Mouse (Mus musculus) midbrain, embryonic 15.5 days (tissue): ENCODE results near the gene Pigz. TPM values are rescaled to one million over a fixed set of nuclear protein-coding genes. Genes with fewer than 3 reads are reported as not detected.

Source experiments
- ATAC-seq: fragments of 200-750 bp; cut with Nextera tagmentation; replicated peaks from 2 replicates; pipeline ENCODE4 v1.8.0; 2017; ENCODE audit warnings: moderate TSS enrichment
- H3K27ac ChIP-seq: fragments of 300-500 bp; sonication (generic); 2 replicates; pipeline ENCODE4 v1.5.1; 2015; ENCODE audit warnings: mild to moderate bottlenecking, inconsistent platforms
- H3K27me3 ChIP-seq: fragments of 300-500 bp; sonication (generic); replicated peaks from 2 replicates; pipeline ENCODE4 v1.6.1; 2015; ENCODE audit warnings: inconsistent platforms
- H3K36me3 ChIP-seq: fragments of 300-500 bp; sonication (generic); replicated peaks from 2 replicates; pipeline ENCODE4 v1.6.1; 2015; ENCODE audit warnings: inconsistent platforms
- H3K4me1 ChIP-seq: fragments of 300-500 bp; sonication (generic); 2 replicates; pipeline ENCODE4 v1.6.1; 2015; ENCODE audit warnings: inconsistent platforms
- H3K4me2 ChIP-seq: fragments of 300-500 bp; sonication (generic); 2 replicates; pipeline ENCODE4 v1.6.1; 2015; ENCODE audit warnings: inconsistent platforms, mild to moderate bottlenecking, moderate library complexity
- H3K4me3 ChIP-seq: fragments of 300-500 bp; sonication (generic); 2 replicates; pipeline ENCODE4 v1.5.1; 2015; ENCODE audit warnings: mild to moderate bottlenecking, inconsistent platforms
- H3K9ac ChIP-seq: fragments of 300-500 bp; sonication (generic); 2 replicates; pipeline ENCODE4 v1.6.1; 2015; ENCODE audit warnings: mild to moderate bottlenecking, inconsistent platforms
- H3K9me3 ChIP-seq: fragments of 300-500 bp; sonication (generic); 2 replicates; pipeline ENCODE4 v1.6.1; 2016; ENCODE audit warnings: inconsistent platforms
- WGBS: fragments of 180-500 bp; shearing (Covaris S2); methylation state at CpG from one replicate; pipeline ENCODE4 v1.1.7; 2015; ENCODE audit warnings: mixed read lengths; 5-methylcytosine and 5-hydroxymethylcytosine counted together
- microRNA-seq: library from miRNA; unstranded; fragments of <30 nt; microRNA quantifications from one replicate; pipeline ENCODE4, GENCODE M21; 2016
- polyA plus RNA-seq: library from polyadenylated mRNA; unstranded; fragments of >200 nt; fragmentation: Nextera tagmentation; extraction: Ambion mirVana; gene quantifications from 2 replicates; pipeline ENCODE4 v1.2.1, GENCODE M21; 2015

Pigz gene
- polyA plus RNA-seq, 1 experiment from 2014 or later: 3.4 TPM

DNA sequence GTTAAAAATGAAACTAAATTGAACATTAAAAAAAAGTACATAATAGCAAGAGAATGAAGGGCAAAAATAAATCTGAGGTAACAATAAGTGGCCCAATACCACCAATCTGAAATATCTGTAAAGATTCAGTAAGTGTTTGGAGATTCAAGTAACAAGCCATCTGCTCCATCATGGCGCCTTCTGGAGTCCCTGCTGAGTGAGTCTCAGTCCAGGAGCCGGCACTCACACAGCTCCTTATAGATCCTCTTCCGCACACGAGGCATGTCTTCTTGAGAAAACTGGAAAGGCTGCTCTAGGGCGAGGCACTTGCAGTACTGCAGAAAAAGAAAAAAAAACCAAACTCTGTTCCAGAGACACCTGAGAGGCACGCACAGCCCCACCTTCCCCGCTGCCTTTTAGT, 29.6 kb downstream of the Pigz start:
- WGBS: 87% methylated on average over 7 of the region's 7 CpGs

DNA sequence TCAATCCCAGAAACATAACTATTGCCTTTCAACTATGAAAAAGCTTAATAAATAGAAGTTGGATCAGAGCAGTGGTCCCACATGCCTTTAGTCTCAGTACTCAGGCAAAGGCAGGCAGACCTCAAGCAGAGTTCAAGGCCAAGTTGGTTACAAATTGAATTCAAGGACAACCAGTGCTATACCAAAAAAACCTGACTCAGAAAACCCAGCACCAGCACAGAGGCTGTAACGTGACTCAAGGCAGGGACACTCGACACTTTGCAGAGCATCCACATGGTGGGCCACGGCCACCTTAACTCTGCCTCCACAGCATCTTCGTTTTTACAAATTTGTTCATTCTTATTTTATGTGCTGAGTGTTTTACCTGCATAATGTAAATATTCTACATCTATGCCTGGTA, 41.6 kb downstream of the Pigz start:
- Histone ChIP-seq H3K9me3 (no peaks in the 10 kb centered on the region), H3K27ac (no peak overlapping the region), H3K27me3 (no peaks in the 10 kb centered on the region), H3K4me2 (no peak overlapping the region), H3K4me3 (no peak overlapping the region), H3K36me3 (peaks cover 17% of the 10 kb centered on the region), H3K9ac (no peak overlapping the region), H3K4me1 (no peaks in the 10 kb centered on the region)
- WGBS: 93% methylated on average over 4 of the region's 4 CpGs
- ATAC-seq: no peak

More for the DNA sequence above, 29.6 kb downstream of the Pigz start:
- no peak for ATAC-seq
- H3K9me3 ChIP-seq: no peaks in the 10 kb centered on the region
- no peak overlapping the region for H3K4me3 ChIP-seq
- H3K9ac ChIP-seq: no peak overlapping the region
- no peak overlapping the region for H3K4me2 ChIP-seq
- no peak overlapping the region for H3K27ac ChIP-seq
- H3K27me3 ChIP-seq: no peaks in the 10 kb centered on the region
- H3K36me3 ChIP-seq: peaks cover 50% of the 10 kb centered on the region
- no peaks in the 10 kb centered on the region for H3K4me1 ChIP-seq

- H3K9me3 ChIP-seq: no peaks in the 10 kb centered on the region
- H3K36me3 ChIP-seq: peaks cover 22% of the 10 kb centered on the region
These were observed 45.9 kb downstream of the Pigz start for GRCm38 (mm10) chr16:31979501-31979900.

DNA sequence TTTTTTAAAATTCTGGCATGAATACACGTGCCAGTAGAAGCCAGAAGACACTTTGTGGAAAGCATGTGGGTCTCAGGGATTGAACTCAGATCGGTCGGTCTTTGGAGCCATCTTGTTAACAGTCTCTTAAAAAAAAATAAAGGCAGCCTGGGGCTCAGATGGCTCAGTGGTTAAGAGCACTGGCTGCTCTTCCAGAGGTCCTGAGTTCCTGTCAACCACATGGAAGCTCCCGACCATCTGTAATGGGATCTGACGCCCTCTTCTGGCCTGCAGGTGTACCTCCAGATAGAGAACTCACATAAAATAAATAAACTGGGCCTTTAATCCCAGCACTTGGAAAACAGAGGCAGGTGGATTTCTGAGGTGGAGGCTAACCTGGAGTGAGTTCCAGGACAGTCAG, 47.3 kb downstream of the Pigz start:
- Histone ChIP-seq H3K9me3 (no peaks in the 10 kb centered on the region), H3K27ac (no peak overlapping the region), H3K4me2 (no peak overlapping the region), H3K4me1 (no peaks in the 10 kb centered on the region), H3K9ac (no peak overlapping the region), H3K4me3 (no peak overlapping the region), H3K36me3 (peaks cover 22% of the 10 kb centered on the region), H3K27me3 (no peaks in the 10 kb centered on the region)
- no peak for ATAC-seq
- WGBS: 81% methylated on average over 5 of the region's 5 CpGs

More at GRCm38 (mm10) chr16:31979501-31979900, 45.9 kb downstream of the Pigz start:
- Histone ChIP-seq H3K27ac (no peak overlapping the region), H3K4me1 (no peaks in the 10 kb centered on the region), H3K4me2 (no peak overlapping the region), H3K9ac (no peak overlapping the region), H3K4me3 (no peak overlapping the region), H3K27me3 (no peaks in the 10 kb centered on the region)
- ATAC-seq: no peak
- 97% methylated on average over 3 of the region's 3 CpGs for WGBS

GRCm38 (mm10) chr16:31992039-31992438, 58.4 kb downstream of the Pigz start:
- no peak overlapping the region for H3K4me3 ChIP-seq
- H3K4me1 ChIP-seq: no peaks in the 10 kb centered on the region
- WGBS: 30% methylated on average over 1 of the region's 1 CpGs
- no peak overlapping the region for H3K4me2 ChIP-seq
- no peak for ATAC-seq
- H3K9ac ChIP-seq: no peak overlapping the region
- H3K36me3 ChIP-seq: peaks cover 16% of the 10 kb centered on the region; the same call in 1 of the 2 replicates
- no peaks in the 10 kb centered on the region for H3K27me3 ChIP-seq
- no peaks in the 10 kb centered on the region for H3K9me3 ChIP-seq
- no peak overlapping the region for H3K27ac ChIP-seq

- Histone ChIP-seq H3K27me3 (no peaks in the 10 kb centered on the region), H3K4me3 (no peak overlapping the region), H3K36me3 (peaks cover 16% of the 10 kb centered on the region; the same call in 1 of the 2 replicates), H3K27ac (no peak overlapping the region), H3K9ac (no peak overlapping the region), H3K9me3 (no peaks in the 10 kb centered on the region), H3K4me2 (no peak overlapping the region), H3K4me1 (no peaks in the 10 kb centered on the region)
- no peak for ATAC-seq
- WGBS: 95% methylated on average over 4 of the region's 4 CpGs
These were observed 59.5 kb downstream of the Pigz start for GRCm38 (mm10) chr16:31993195-31993594.

DNA sequence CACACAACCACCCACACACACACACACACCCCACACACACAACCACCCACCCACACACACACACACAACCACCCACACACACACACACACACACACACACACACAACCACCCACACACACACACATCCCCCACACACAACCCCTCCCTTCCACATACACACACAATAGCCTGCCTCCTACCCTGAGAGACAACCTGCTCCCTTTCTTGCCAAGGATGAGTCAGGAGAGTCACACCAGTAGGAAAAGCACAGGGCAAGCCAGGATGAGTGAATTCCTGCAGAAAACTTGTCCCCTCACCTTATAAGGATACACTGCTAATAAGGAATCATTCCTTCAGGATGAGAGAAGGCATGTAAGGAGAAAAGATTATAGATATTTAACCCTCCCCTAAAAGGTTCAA, 60.3 kb downstream of the Pigz start:
- Histone ChIP-seq H3K4me2 (no peak overlapping the region), H3K9ac (no peak overlapping the region), H3K9me3 (no peaks in the 10 kb centered on the region), H3K27ac (no peak overlapping the region), H3K27me3 (no peaks in the 10 kb centered on the region), H3K4me3 (no peak overlapping the region), H3K4me1 (no peaks in the 10 kb centered on the region), H3K36me3 (peaks cover 12% of the 10 kb centered on the region; the same call in 1 of the 2 replicates)
- no peak for ATAC-seq

Small RNA genes lying within 50 kb of the gene (microRNA-seq; reads per million reads assigned to microRNA genes)
- gene Gm26269: not detected

Other genes with a start within 250 kb of the Pigz start
- gene Meltf, start 55.0 kb upstream of the Pigz start, polyA plus RNA-seq: 0.12 and 0.33 TPM in 2 replicates
- 115 and 121 TPM in 2 replicates for gene 0610012G03Rik, start 14.6 kb downstream of the Pigz start, polyA plus RNA-seq
- 98.1 and 98.9 TPM in 2 replicates for gene Ncbp2, start 14.7 kb downstream of the Pigz start, polyA plus RNA-seq
- gene Senp5, start 69.4 kb downstream of the Pigz start, polyA plus RNA-seq: 16.0 and 17.8 TPM in 2 replicates
- 36.2 and 37.6 TPM in 2 replicates for gene Pak2, start 145.5 kb downstream of the Pigz start, polyA plus RNA-seq
- gene Pigx, start 165.9 kb downstream of the Pigz start, polyA plus RNA-seq: 106 and 109 TPM in 2 replicates
- gene Cep19, start 165.9 kb downstream of the Pigz start, polyA plus RNA-seq: 43.2 and 45.2 TPM in 2 replicates
- gene Nrros, start 231.7 kb downstream of the Pigz start, polyA plus RNA-seq: 8.4 and 8.6 TPM in 2 replicates
- not detected in 2 replicates for gene Bex6, start 246.0 kb downstream of the Pigz start, polyA plus RNA-seq